ENCODE assay signal across 15 mouse cellular contexts in the genomic region with DNA sequence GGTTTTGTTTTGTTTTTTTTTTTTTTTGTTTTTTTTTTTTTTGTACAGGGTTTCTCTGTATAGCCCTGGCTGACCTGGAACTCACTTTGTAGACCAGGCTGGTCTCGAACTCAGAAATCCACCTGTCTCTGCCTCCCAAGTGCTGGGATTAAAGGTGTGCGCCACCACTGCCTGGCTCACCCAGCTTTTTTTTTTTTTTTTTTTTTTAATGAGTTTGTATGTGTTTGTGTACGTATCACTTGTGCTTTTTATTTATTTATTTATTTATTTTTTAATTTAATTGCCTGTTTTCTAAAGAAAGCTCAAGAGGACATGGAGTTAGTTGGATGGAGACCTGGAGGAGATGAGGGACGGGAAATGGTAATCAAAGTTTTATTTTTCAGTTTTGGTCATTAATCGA. TPM values are rescaled to one million over a fixed set of nuclear protein-coding genes. Genes with fewer than 3 reads are reported as not detected.
DNase-seq lines count a peak whose midpoint lies in the region; ATAC-seq and TF ChIP-seq lines count a peak whose summit lies in the region.
"Not testable (repeated sequence)": the region's sequence is repeated elsewhere in the genome, so short reads cannot be mapped to it uniquely, and the experiment has no call there.
"Had no signal": no experiment of that assay in that cellular context is flagged by ENCODE, and none has a peak within 500 bp of the region (broad histone marks: within the 10 kb centered on the region; RNA-seq: fewer than 3 reads in every experiment).

No protein-coding gene starts in this region.

- intact Hi-C loops in gastrocnemius, adult 2 months (cut with DNase I) = loop anchor here (2.0 to 5.0 kb wide), 3 partner anchors 66 to 282 kb away; a partner anchor contains a TSS

- not testable (repeated sequence) for H3K79me2 ChIP-seq in myocyte (ENCODE audit: control insufficient read depth, insufficient read depth)

- TF ChIP-seq EP300 in lung, postnatal 0 days (IDR thresholded peaks at IDR 0.05) = not testable (repeated sequence)

- ATAC-seq in embryonic facial prominence, embryonic 15.5 days (ENCODE audit: insufficient number of reproducible peaks, low FRiP score, low TSS enrichment, low read depth); hindbrain, embryonic 12.5 days (ENCODE audit: low FRiP score); kidney, embryonic 14.5 days (ENCODE audit: low FRiP score, low TSS enrichment); liver, embryonic 11.5 days (replicated peaks; ENCODE audit: low FRiP score); lung, postnatal 0 days: not testable (repeated sequence)

- H3K9ac ChIP-seq in embryonic facial prominence, embryonic 15.5 days; hindbrain, embryonic 12.5 days; kidney, embryonic 14.5 days (ENCODE audit: low read depth, low read length); liver, embryonic 11.5 days (ENCODE audit: low read depth, low read length); lung, postnatal 0 days (replicated peaks; ENCODE audit: low read depth): not testable (repeated sequence)

- WGBS in embryonic facial prominence, embryonic 15.5 days = 83% methylated on average over 5 of the region's 5 CpGs
- WGBS in hindbrain, embryonic 12.5 days = 90% methylated on average over 5 of the region's 5 CpGs
- WGBS in kidney, embryonic 14.5 days = 91% methylated on average over 5 of the region's 5 CpGs
- 83% methylated on average over 5 of the region's 5 CpGs for WGBS in liver, embryonic 11.5 days
- WGBS in lung, postnatal 0 days = 82% methylated on average over 5 of the region's 5 CpGs

- not testable (repeated sequence) for H3K27me3 ChIP-seq in embryonic facial prominence, embryonic 15.5 days; hindbrain, embryonic 12.5 days; kidney, embryonic 14.5 days (ENCODE audit: control insufficient read depth, insufficient read depth, low read length); liver, embryonic 11.5 days (replicated peaks; ENCODE audit: control insufficient read depth, insufficient read depth, low read length); lung, postnatal 0 days (replicated peaks; ENCODE audit: insufficient read depth, low read length); myocyte (ENCODE audit: control insufficient read depth, insufficient read depth, insufficient read length)

- H3K4me2 ChIP-seq in embryonic facial prominence, embryonic 15.5 days (replicated peaks) = peak overlapping the region; percentile 52
- peak overlapping the region; percentile 58; the same call in 1 of the 2 replicates for H3K4me2 ChIP-seq in hindbrain, embryonic 12.5 days (replicated peaks)
- H3K4me2 ChIP-seq in kidney, embryonic 14.5 days (replicated peaks; ENCODE audit: low read depth, low read length) = peak overlapping the region; percentile 46; the same call in 1 of the 2 replicates
- peak overlapping the region; percentile 72 for H3K4me2 ChIP-seq in liver, embryonic 11.5 days
- not testable (repeated sequence) for H3K4me2 ChIP-seq in lung, postnatal 0 days (replicated peaks; ENCODE audit: low read depth, low read length)
- H3K4me2 ChIP-seq in myocyte (ENCODE audit: low read depth) = peak overlapping the region; percentile 52

- not testable (repeated sequence) for DNase-seq in gastrocnemius, adult 2 months; liver, embryonic 11.5 days (ENCODE audit: low spot score); lung, postnatal 0 days (ENCODE audit: low spot score)

- not testable (repeated sequence) for TF ChIP-seq CTCF in gastrocnemius, adult 2 months (IDR thresholded peaks at IDR 0.05); lung, postnatal 0 days (IDR thresholded peaks at IDR 0.05)

- H3K4me3 ChIP-seq in embryonic facial prominence, embryonic 15.5 days (replicated peaks) = peak overlapping the region; percentile 61
- peak overlapping the region; percentile 79 for H3K4me3 ChIP-seq in gastrocnemius, adult 2 months
- not testable (repeated sequence) for H3K4me3 ChIP-seq in hindbrain, embryonic 12.5 days; kidney, embryonic 14.5 days (ENCODE audit: low read length); lung, postnatal 0 days (ENCODE audit: low read depth, low read length); myocyte
- peak overlapping the region; percentile 20; the same call in 1 of the 2 replicates for H3K4me3 ChIP-seq in liver, embryonic 11.5 days (ENCODE audit: low read depth, low read length)

- H3K27ac ChIP-seq in embryonic facial prominence, embryonic 15.5 days (replicated peaks) = 0 out of 2 replicates have a peak overlapping the region, but pooled peaks have one; percentile 29
- H3K27ac ChIP-seq in gastrocnemius, adult 2 months = peak overlapping the region; percentile 89
- H3K27ac ChIP-seq in hindbrain, embryonic 12.5 days; kidney, embryonic 14.5 days (ENCODE audit: low read depth, low read length): not testable (repeated sequence)
- H3K27ac ChIP-seq in liver, embryonic 11.5 days (ENCODE audit: low read depth, low read length) = peak overlapping the region; percentile 82; the same call in 1 of the 2 replicates
- 0 out of 2 replicates have a peak overlapping the region, but pooled peaks have one; percentile 26 for H3K27ac ChIP-seq in lung, postnatal 0 days (ENCODE audit: low read length)

- TF ChIP-seq POLR2A in myocyte (IDR thresholded peaks at IDR 0.05; ENCODE audit: insufficient read length, low read depth) = not testable (repeated sequence)

- not testable (repeated sequence) for H3ac ChIP-seq in myocyte (ENCODE audit: control insufficient read depth, insufficient read length)

- not testable (repeated sequence) for H3K4me1 ChIP-seq in embryonic facial prominence, embryonic 15.5 days; hindbrain, embryonic 12.5 days; kidney, embryonic 14.5 days (ENCODE audit: control insufficient read depth, insufficient read depth, low read length); liver, embryonic 11.5 days (replicated peaks; ENCODE audit: control insufficient read depth, insufficient read depth, low read length); lung, postnatal 0 days (ENCODE audit: insufficient read depth, low read depth, low read length)

- peaks cover 11% of the 10 kb centered on the region for H3K36me3 ChIP-seq in embryonic facial prominence, embryonic 15.5 days
- H3K36me3 ChIP-seq in hindbrain, embryonic 12.5 days = peaks cover 12% of the 10 kb centered on the region
- H3K36me3 ChIP-seq in kidney, embryonic 14.5 days (ENCODE audit: control insufficient read depth, insufficient read depth, low read length); liver, embryonic 11.5 days (ENCODE audit: control insufficient read depth, insufficient read depth, low read length); lung, postnatal 0 days (ENCODE audit: insufficient read depth, low read length); myocyte (ENCODE audit: control insufficient read depth, insufficient read depth): not testable (repeated sequence)

- H3K9me3 ChIP-seq in embryonic facial prominence, embryonic 15.5 days (replicated peaks); hindbrain, embryonic 12.5 days (replicated peaks); kidney, embryonic 14.5 days (ENCODE audit: control insufficient read depth, low read length); liver, embryonic 11.5 days (ENCODE audit: control insufficient read depth, low read length); lung, postnatal 0 days (ENCODE audit: low read length): not testable (repeated sequence)

RNA-seq across cellular contexts. Expression of a gene that starts 1.1 kb away (rescaled TPM):
- not detected in 2 replicates for polyA plus RNA-seq in embryonic facial prominence, embryonic 15.5 days (2015; fragmentation: Nextera tagmentation; extraction: Ambion mirVana)
- not detected for total RNA-seq in gastrocnemius, adult 2 months (2021)
- 0.46 TPM in 1 of 2 replicates, not detected in the other for polyA plus RNA-seq in hindbrain, embryonic 12.5 days (2016; fragmentation: Nextera tagmentation; extraction: Ambion mirVana)
- polyA plus RNA-seq in kidney, embryonic 14.5 days (2014; fragmentation: Nextera tagmentation; extraction: Ambion mirVana) = not detected in 2 replicates
- not detected in 2 replicates for polyA plus RNA-seq in liver, embryonic 11.5 days (2014; fragmentation: Nextera tagmentation; extraction: Ambion mirVana)
- not detected in 2 replicates for polyA plus RNA-seq in lung, postnatal 0 days (2015; fragmentation: Nextera tagmentation; extraction: Ambion mirVana)
- 0.16 TPM for polyA plus RNA-seq in myocyte (2012; fragmentation: generic; extraction: Trizol)
- total RNA-seq: gastrocnemius, postnatal 4 days; layer of hippocampus, adult 18-20 months; left cerebral cortex, adult 2 months; megakaryocyte progenitor cell, adult 5-6 weeks had no signal
- polyA plus RNA-seq: CD4-positive, CD25-positive, alpha-beta regulatory T cell, adult 4 months; embryonic facial prominence, embryonic 11.5 days; kidney, adult 2 months; liver, adult 2 months had no signal

RNA-seq across cellular contexts. Expression of a gene that starts 1.2 kb away (rescaled TPM):
- 58.4 and 59.3 TPM in 2 replicates for polyA plus RNA-seq in embryonic facial prominence, embryonic 15.5 days (2015; fragmentation: Nextera tagmentation; extraction: Ambion mirVana)
- 10 to 100 TPM; 10.2 TPM for total RNA-seq in gastrocnemius, adult 2 months (2021)
- polyA plus RNA-seq in hindbrain, embryonic 12.5 days (2016; fragmentation: Nextera tagmentation; extraction: Ambion mirVana) = 50.8 and 50.9 TPM in 2 replicates
- 75.8 and 75.9 TPM in 2 replicates for polyA plus RNA-seq in kidney, embryonic 14.5 days (2014; fragmentation: Nextera tagmentation; extraction: Ambion mirVana)
- polyA plus RNA-seq in liver, embryonic 11.5 days (2014; fragmentation: Nextera tagmentation; extraction: Ambion mirVana) = 76.7 and 77.5 TPM in 2 replicates
- 27.6 and 33.7 TPM in 2 replicates for polyA plus RNA-seq in lung, postnatal 0 days (2015; fragmentation: Nextera tagmentation; extraction: Ambion mirVana)
- polyA plus RNA-seq in myocyte (2012; fragmentation: generic; extraction: Trizol) = 22.1 TPM

RNA-seq across cellular contexts. Expression of a gene that starts 21.1 kb away (rescaled TPM):
- polyA plus RNA-seq in embryonic facial prominence, embryonic 15.5 days (2015; fragmentation: Nextera tagmentation; extraction: Ambion mirVana) = 71.5 and 80.0 TPM in 2 replicates
- total RNA-seq in gastrocnemius, adult 2 months (2021) = 1 to 10 TPM; 6.2 to 6.4 TPM
- 97.7 and 105 TPM in 2 replicates for polyA plus RNA-seq in hindbrain, embryonic 12.5 days (2016; fragmentation: Nextera tagmentation; extraction: Ambion mirVana)
- 83.3 and 86.6 TPM in 2 replicates for polyA plus RNA-seq in kidney, embryonic 14.5 days (2014; fragmentation: Nextera tagmentation; extraction: Ambion mirVana)
- 43.5 and 44.6 TPM in 2 replicates for polyA plus RNA-seq in liver, embryonic 11.5 days (2014; fragmentation: Nextera tagmentation; extraction: Ambion mirVana)
- 45.6 and 47.0 TPM in 2 replicates for polyA plus RNA-seq in lung, postnatal 0 days (2015; fragmentation: Nextera tagmentation; extraction: Ambion mirVana)
- polyA plus RNA-seq in myocyte (2012; fragmentation: generic; extraction: Trizol) = 26.7 TPM
